Comparison of ENCODE assay signal across 19 mouse cellular contexts in the genomic region with DNA sequence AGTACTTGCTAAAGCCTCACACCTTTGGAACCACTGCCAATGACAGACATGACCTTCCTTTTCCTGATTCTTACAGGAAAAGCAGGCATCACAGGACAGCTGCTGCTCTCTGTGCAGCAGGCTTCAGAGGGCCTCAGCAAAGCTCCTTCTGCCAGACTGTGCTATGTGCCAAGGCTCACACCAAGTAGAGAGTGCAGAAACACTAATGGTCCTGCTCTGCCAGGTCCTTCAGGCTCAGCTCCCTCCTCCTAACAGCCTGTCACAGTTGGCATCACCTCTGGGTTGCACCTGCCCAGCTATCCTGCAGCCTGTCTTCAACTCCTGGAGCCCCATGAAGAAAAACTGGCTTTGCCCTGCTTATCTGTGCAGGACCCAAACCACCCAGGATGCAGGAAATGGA. TPM values are rescaled to one million over a fixed set of nuclear protein-coding genes. Genes with fewer than 3 reads are reported as not detected.
DNase-seq lines count a peak whose midpoint lies in the region; ATAC-seq and TF ChIP-seq lines count a peak whose summit lies in the region.
"Had no signal": no experiment of that assay in that cellular context is flagged by ENCODE, and none has a peak within 500 bp of the region (broad histone marks: within the 10 kb centered on the region; RNA-seq: fewer than 3 reads in every experiment).

No protein-coding gene starts in this region.

- TF ChIP-seq POLR2A in lung, adult 2 months (IDR thresholded peaks at IDR 0.05; ENCODE audit: borderline replicate concordance, extremely low read depth, low read depth, low read length): no peak
- no peak for TF ChIP-seq POLR2A in myocyte (IDR thresholded peaks at IDR 0.05; ENCODE audit: insufficient read length, low read depth)

- H3K27me3 ChIP-seq in heart, embryonic 15.5 days: no peaks in the 10 kb centered on the region
- H3K27me3 ChIP-seq in heart, embryonic 10.5 days (ENCODE audit: insufficient read depth, poor library complexity, severe bottlenecking): no peaks in the 10 kb centered on the region
- H3K27me3 ChIP-seq in lung, postnatal 0 days (replicated peaks; ENCODE audit: insufficient read depth, low read length): no peaks in the 10 kb centered on the region
- no peaks in the 10 kb centered on the region for H3K27me3 ChIP-seq in myocyte (ENCODE audit: control insufficient read depth, insufficient read depth, insufficient read length)
- H3K27me3 ChIP-seq: embryonic facial prominence, embryonic 13.5 days; hindbrain, embryonic 12.5 days; limb, embryonic 15.5 days; neural tube, embryonic 13.5 days had no signal

- no peak overlapping the region for H3K4me2 ChIP-seq in heart, embryonic 15.5 days
- H3K4me2 ChIP-seq in lung, postnatal 0 days (replicated peaks; ENCODE audit: low read depth, low read length): no peak overlapping the region
- no peak overlapping the region for H3K4me2 ChIP-seq in myocyte (ENCODE audit: low read depth)
- H3K4me2 ChIP-seq: embryonic facial prominence, embryonic 13.5 days; hindbrain, embryonic 12.5 days; limb, embryonic 15.5 days; neural tube, embryonic 13.5 days had no signal

- no peak overlapping the region for H3K4me3 ChIP-seq in heart, embryonic 15.5 days
- no peak overlapping the region for H3K4me3 ChIP-seq in heart, embryonic 10.5 days
- H3K4me3 ChIP-seq in lung, postnatal 0 days (ENCODE audit: low read depth, low read length): no peak overlapping the region
- no peak overlapping the region for H3K4me3 ChIP-seq in lung, adult 2 months (replicated peaks; ENCODE audit: extremely low read depth, low read depth, low read length)
- no peak overlapping the region for H3K4me3 ChIP-seq in myocyte
- H3K4me3 ChIP-seq: embryonic facial prominence, embryonic 13.5 days; hindbrain, embryonic 12.5 days; limb, embryonic 15.5 days; midbrain, embryonic 10.5 days; neural tube, embryonic 13.5 days had no signal

- DNase-seq in cerebellum, postnatal 14 days: peak; percentile 35 to 53
- DNase-seq in cerebellum, adult 11-12 months: no peak
- DNase-seq in heart, embryonic 10.5 days (ENCODE audit: low spot score): no peak
- no peak for DNase-seq in lung, postnatal 0 days (ENCODE audit: low spot score)
- DNase-seq in lung, adult 2 months: no peak
- DNase-seq: cerebellum, postnatal 36 days; kidney, adult 2 months; layer of hippocampus, adult 9-11 months; right cerebral cortex, adult 18-20 months; thymus, postnatal 25 days had no signal

- ATAC-seq in heart, embryonic 15.5 days (replicated peaks; ENCODE audit: insufficient number of reproducible peaks, insufficient read depth, low FRiP score, low read depth): no peak
- ATAC-seq in lung, postnatal 0 days: no peak
- no peak for ATAC-seq in inflammation-experienced regulatory T-cells, adult 6 months

- no peaks in the 10 kb centered on the region for H3K36me3 ChIP-seq in heart, embryonic 15.5 days
- no peaks in the 10 kb centered on the region for H3K36me3 ChIP-seq in heart, embryonic 10.5 days
- H3K36me3 ChIP-seq in lung, postnatal 0 days (ENCODE audit: insufficient read depth, low read length): no peaks in the 10 kb centered on the region
- no peaks in the 10 kb centered on the region for H3K36me3 ChIP-seq in myocyte (ENCODE audit: control insufficient read depth, insufficient read depth)
- H3K36me3 ChIP-seq: embryonic facial prominence, embryonic 13.5 days; hindbrain, embryonic 12.5 days; limb, embryonic 15.5 days; midbrain, embryonic 10.5 days; neural tube, embryonic 13.5 days had no signal

- no peak overlapping the region for H3K9ac ChIP-seq in heart, embryonic 15.5 days
- no peak overlapping the region for H3K9ac ChIP-seq in lung, postnatal 0 days (replicated peaks; ENCODE audit: low read depth)
- H3K9ac ChIP-seq: embryonic facial prominence, embryonic 13.5 days; hindbrain, embryonic 12.5 days; limb, embryonic 15.5 days; neural tube, embryonic 13.5 days had no signal

- H3K4me1 ChIP-seq in heart, embryonic 15.5 days (replicated peaks): peaks cover 57% of the 10 kb centered on the region
- peaks cover 58% of the 10 kb centered on the region for H3K4me1 ChIP-seq in heart, embryonic 10.5 days
- H3K4me1 ChIP-seq in lung, postnatal 0 days (ENCODE audit: insufficient read depth, low read depth, low read length): peaks cover 12% of the 10 kb centered on the region; the same call in 1 of the 2 replicates
- peaks cover 22% of the 10 kb centered on the region for H3K4me1 ChIP-seq in lung, adult 2 months (ENCODE audit: control insufficient read depth, insufficient read depth, low read length)
- H3K4me1 ChIP-seq: midbrain, embryonic 10.5 days; neural tube, embryonic 13.5 days had no signal

- peak overlapping the region; percentile 0; the same call in 1 of the 2 replicates for H3K27ac ChIP-seq in heart, embryonic 15.5 days
- H3K27ac ChIP-seq in heart, embryonic 10.5 days: no peak overlapping the region
- 0 out of 2 replicates have a peak overlapping the region, but pooled peaks have one; percentile 10 for H3K27ac ChIP-seq in lung, postnatal 0 days (ENCODE audit: low read length)
- H3K27ac ChIP-seq: embryonic facial prominence, embryonic 13.5 days; hindbrain, embryonic 12.5 days; limb, embryonic 15.5 days; midbrain, embryonic 10.5 days; neural tube, embryonic 13.5 days had no signal

- H3K9me3 ChIP-seq in heart, embryonic 15.5 days (replicated peaks): no peaks in the 10 kb centered on the region
- H3K9me3 ChIP-seq in heart, embryonic 10.5 days: no peaks in the 10 kb centered on the region
- H3K9me3 ChIP-seq in lung, postnatal 0 days (ENCODE audit: low read length): no peaks in the 10 kb centered on the region
- H3K9me3 ChIP-seq: embryonic facial prominence, embryonic 13.5 days; G1E; hindbrain, embryonic 12.5 days; limb, embryonic 15.5 days; midbrain, embryonic 10.5 days; neural tube, embryonic 13.5 days had no signal

- no peak for TF ChIP-seq CTCF in lung, postnatal 0 days (IDR thresholded peaks at IDR 0.05)
- TF ChIP-seq CTCF in lung, adult 2 months (IDR thresholded peaks at IDR 0.05; ENCODE audit: insufficient read depth, low read length): no peak

- peaks cover 99% of the 10 kb centered on the region for H3K79me2 ChIP-seq in myocyte (ENCODE audit: control insufficient read depth, insufficient read depth)

- no peak for TF ChIP-seq EP300 in lung, postnatal 0 days (IDR thresholded peaks at IDR 0.05)

- H3ac ChIP-seq in myocyte (ENCODE audit: control insufficient read depth, insufficient read length): no peak overlapping the region

TF ChIP-seq in myocyte, 11 proteins besides CTCF, POLR2A, EP300 and RAD21:
- TF ChIP-seq POLR2AphosphoS2 (IDR thresholded peaks at IDR 0.05; ENCODE audit: insufficient read length, low read depth): no peak
- TF ChIP-seq MYOD1 (IDR thresholded peaks at IDR 0.05; ENCODE audit: control insufficient read depth in 1 of 3, insufficient read length in 2 of 3, low read depth in 2 of 3): peak in 1 of 3 experiments; percentile 13
- TF ChIP-seq TCF3 (IDR thresholded peaks at IDR 0.05; ENCODE audit: insufficient read length, low read depth): no peak
- TF ChIP-seq CEBPB (IDR thresholded peaks at IDR 0.05; ENCODE audit: insufficient read depth, poor library complexity, severe bottlenecking): no peak
- TF ChIP-seq MYOG (IDR thresholded peaks at IDR 0.05; ENCODE audit: control insufficient read depth in 1 of 3, insufficient read depth in 1 of 3, insufficient read length in 2 of 3, low read depth in 2 of 3): peak in 2 of 3 experiments; percentile 32 to 39
- TF ChIP-seq TCF12 (IDR thresholded peaks at IDR 0.05; ENCODE audit: insufficient read depth, poor library complexity, severe bottlenecking): no peak

RNA-seq across cellular contexts. Expression of gene Pacsin2, which starts 45.7 kb away (rescaled TPM):
- polyA plus RNA-seq in heart, embryonic 15.5 days (2015; fragmentation: Nextera tagmentation; extraction: Ambion mirVana): 59.3 and 75.3 TPM in 2 replicates
- polyA plus RNA-seq in heart, embryonic 10.5 days (2016; fragmentation: Nextera tagmentation; extraction: Ambion mirVana): 81.9 and 82.4 TPM in 2 replicates
- 46.7 and 51.7 TPM in 2 replicates for polyA plus RNA-seq in lung, postnatal 0 days (2015; fragmentation: Nextera tagmentation; extraction: Ambion mirVana)
- 61.4 and 85.2 TPM in 2 replicates for polyA plus RNA-seq in lung, adult 2 months (2012; rRNA removed)
- polyA plus RNA-seq in myocyte (2012; fragmentation: generic; extraction: Trizol): 122 TPM
- polyA plus RNA-seq in inflammation-experienced regulatory T-cells, adult 6 months (2017; shearing (Covaris generic)): 10 to 100 TPM; 17.1 to 34.5 (median 22.0) TPM

Comparison
In these comparisons a context has a peak if more than half of its experiments do, and no peak if none do; other contexts are left out.
1. DNase-seq: peak in cerebellum, postnatal 14 days (2 of 2); none in cerebellum, adult 11-12 months (single experiment), heart, embryonic 10.5 days (single experiment), lung, postnatal 0 days (single experiment) and lung, adult 2 months (single experiment).